Mouse (Mus musculus) embryonic facial prominence, embryonic 11.5 days (tissue): ENCODE measurements around the gene Tbc1d2. TPM values are rescaled to one million over a fixed set of nuclear protein-coding genes. Genes with fewer than 3 reads are reported as not detected.

Experiments used
- ATAC-seq: fragments of 200-750 bp; cut with Nextera tagmentation; replicated peaks from 2 replicates; pipeline ENCODE4 v1.8.0; 2017; ENCODE audit warnings: low read depth; ENCODE audit not compliant: insufficient number of reproducible peaks, low FRiP score, low TSS enrichment
- DNase-seq: peaks from one replicate; pipeline ENCODE4 v3.0.0-alpha.2; 2015; ENCODE audit warnings: low spot score
- H3K27ac ChIP-seq: fragments of 300-500 bp; sonication (generic); replicated peaks from 2 replicates; pipeline ENCODE4 v1.5.1; 2014; ENCODE audit warnings: mild to moderate bottlenecking, low read depth, low read length, control low read depth
- H3K27me3 ChIP-seq: fragments of 300-500 bp; sonication (generic); 2 replicates; pipeline ENCODE4 v1.6.1; 2014; ENCODE audit warnings: mild to moderate bottlenecking, low read length, moderate library complexity, mixed read lengths; ENCODE audit not compliant: control insufficient read depth, insufficient read depth
- H3K36me3 ChIP-seq: fragments of 300-500 bp; sonication (generic); replicated peaks from 2 replicates; pipeline ENCODE4 v1.6.1; 2014; ENCODE audit warnings: low read depth, mild to moderate bottlenecking, low read length, moderate library complexity, mixed read lengths; ENCODE audit not compliant: control insufficient read depth, insufficient read depth
- H3K4me1 ChIP-seq: fragments of 300-500 bp; sonication (generic); 2 replicates; pipeline ENCODE4 v1.6.1; 2014; ENCODE audit warnings: low read length, mixed read lengths; ENCODE audit not compliant: control insufficient read depth, insufficient read depth
- H3K4me2 ChIP-seq: fragments of 300-500 bp; sonication (generic); 2 replicates; pipeline ENCODE4 v1.6.1; 2014; ENCODE audit warnings: low read depth, mild to moderate bottlenecking, control low read depth, low read length, moderate library complexity
- H3K4me3 ChIP-seq: fragments of 300-500 bp; sonication (generic); 2 replicates; pipeline ENCODE4 v1.5.1; 2014; ENCODE audit warnings: low read depth, low read length, control low read depth
- H3K9ac ChIP-seq: fragments of 300-500 bp; sonication (generic); replicated peaks from 2 replicates; pipeline ENCODE4 v1.6.1; 2014; ENCODE audit warnings: mild to moderate bottlenecking, control low read depth, low read length
- H3K9me3 ChIP-seq: fragments of 300-500 bp; sonication (generic); replicated peaks from 2 replicates; pipeline ENCODE4 v1.6.1; 2016; ENCODE audit warnings: mild to moderate bottlenecking, low read length, inconsistent platforms, mixed read lengths; ENCODE audit not compliant: control insufficient read depth
- WGBS: fragments of 180-500 bp; shearing (Covaris S2); extraction: QIAGEN DNeasy Blood & Tissue Kit; methylation state at CpG from one replicate; pipeline ENCODE4 v1.1.7; 2014; 5-methylcytosine and 5-hydroxymethylcytosine counted together
- polyA plus RNA-seq: library from polyadenylated mRNA; unstranded; fragments of >200 nt; fragmentation: Nextera tagmentation; extraction: Ambion mirVana; gene quantifications from 2 replicates; pipeline ENCODE4 v1.2.1, GENCODE M21; 2014

Tbc1d2 gene
- polyA plus RNA-seq, 1 experiment from 2014 or later = 1.3 TPM

DNA sequence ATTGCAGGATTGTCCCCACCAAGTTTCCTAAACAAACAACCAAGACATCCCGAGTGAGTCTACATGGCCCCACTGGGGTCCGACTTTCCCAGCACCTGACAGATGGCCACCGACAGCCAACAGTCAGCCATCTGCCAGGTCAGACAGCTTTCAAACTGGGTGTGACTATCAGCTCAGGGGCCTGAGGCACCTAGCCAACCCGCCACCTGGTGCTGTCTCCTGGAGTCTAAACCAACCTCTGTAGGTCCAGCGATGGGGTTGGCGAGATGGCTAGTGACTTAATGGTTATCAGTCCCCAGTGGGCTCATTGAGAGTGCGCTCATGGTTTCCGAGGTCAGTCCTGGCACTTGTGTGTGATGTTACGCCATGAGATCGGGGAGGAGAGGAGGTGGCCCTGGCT lies 24.9 kb downstream of the Tbc1d2 start:
- H3K9ac ChIP-seq = no peak overlapping the region
- no peak overlapping the region for H3K27ac ChIP-seq
- H3K9me3 ChIP-seq = no peaks in the 10 kb centered on the region
- no peaks in the 10 kb centered on the region; the same call in 1 of the 2 replicates for H3K4me1 ChIP-seq
- no peak for ATAC-seq
- no peak for DNase-seq
- no peaks in the 10 kb centered on the region for H3K36me3 ChIP-seq
- 88% methylated on average over 10 of the region's 10 CpGs for WGBS
- no peak overlapping the region for H3K4me2 ChIP-seq
- H3K27me3 ChIP-seq = no peaks in the 10 kb centered on the region
- H3K4me3 ChIP-seq = no peak overlapping the region

DNA sequence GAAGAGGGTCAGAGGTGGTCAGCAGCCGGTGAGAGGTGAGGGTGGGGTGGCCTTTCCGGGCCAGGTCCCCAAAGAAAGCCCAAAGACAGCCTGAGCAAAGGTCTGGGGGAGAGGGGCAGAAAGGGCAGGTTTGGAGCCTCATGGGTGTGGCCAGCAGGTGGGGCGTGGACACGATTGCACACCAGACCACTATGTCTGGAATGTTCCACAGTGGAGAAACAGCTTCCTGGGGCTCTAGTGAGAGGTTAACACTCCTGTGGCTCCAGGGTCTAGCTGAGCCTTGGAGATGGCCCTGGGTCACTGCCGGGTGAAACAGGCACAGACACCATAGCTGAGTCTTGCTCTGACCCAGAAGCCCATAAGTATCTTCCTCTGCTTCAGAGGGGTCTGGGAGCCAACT lies 27.0 kb downstream of the Tbc1d2 start:
- Histone ChIP-seq H3K4me3 (no peak overlapping the region), H3K27ac (no peak overlapping the region), H3K9ac (no peak overlapping the region), H3K36me3 (no peaks in the 10 kb centered on the region), H3K4me2 (no peak overlapping the region), H3K4me1 (no peaks in the 10 kb centered on the region; the same call in 1 of the 2 replicates), H3K9me3 (no peaks in the 10 kb centered on the region), H3K27me3 (0 out of 2 replicates have a peak, but pooled peaks cover 2% of the 10 kb centered on the region)
- DNase-seq (no peak), ATAC-seq (no peak)
- 83% methylated on average over 5 of the region's 5 CpGs for WGBS

DNA sequence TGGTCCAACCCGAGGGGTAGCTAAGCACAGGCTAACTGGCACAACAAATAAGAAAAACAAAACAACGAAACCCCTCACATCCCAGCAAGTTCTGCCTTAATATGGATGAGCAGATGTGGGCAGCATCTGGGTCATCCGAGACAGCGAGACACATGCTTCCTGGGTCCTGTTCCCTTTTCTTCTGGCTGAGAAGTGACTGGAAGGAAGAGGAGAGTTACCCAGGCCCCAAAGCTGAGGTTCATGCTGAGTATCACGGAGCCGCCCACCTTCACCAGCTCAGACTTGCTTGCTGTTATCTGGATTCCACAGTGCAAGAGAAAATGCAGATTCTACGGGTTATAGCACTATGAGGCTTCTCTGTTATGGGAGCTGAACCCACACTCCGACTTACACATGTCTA lies 29.1 kb downstream of the Tbc1d2 start:
- Histone ChIP-seq H3K4me2 (no peak overlapping the region), H3K4me1 (no peaks in the 10 kb centered on the region), H3K4me3 (no peak overlapping the region), H3K9me3 (no peaks in the 10 kb centered on the region), H3K36me3 (no peaks in the 10 kb centered on the region), H3K27ac (no peak overlapping the region), H3K27me3 (0 out of 2 replicates have a peak, but pooled peaks cover 2% of the 10 kb centered on the region), H3K9ac (no peak overlapping the region)
- 75% methylated on average over 8 of the region's 8 CpGs for WGBS
- DNase-seq = no peak
- ATAC-seq = no peak

DNA sequence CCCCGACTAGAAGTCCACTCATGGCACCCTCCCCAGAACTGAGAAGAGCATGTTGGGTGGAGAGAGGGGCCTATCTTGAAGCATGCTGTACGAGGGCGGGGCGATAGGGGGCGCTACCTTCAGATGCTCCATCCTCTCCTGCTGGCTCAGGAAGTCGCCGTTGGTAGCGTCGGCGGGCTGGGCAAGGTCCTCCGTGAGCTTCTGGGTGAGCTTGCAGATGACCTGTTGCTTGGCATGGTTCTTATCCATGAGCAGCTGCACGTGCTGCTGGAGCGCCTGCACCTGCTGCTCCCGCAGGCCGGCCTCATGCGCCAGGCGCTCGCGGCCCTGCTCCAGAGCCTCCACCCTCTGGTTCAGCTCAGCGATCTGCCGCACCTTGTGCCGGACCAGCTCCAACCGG lies 29.7 kb downstream of the Tbc1d2 start:
- peak; percentile 45 for DNase-seq
- H3K9ac ChIP-seq = no peak overlapping the region
- no peaks in the 10 kb centered on the region for H3K36me3 ChIP-seq
- H3K9me3 ChIP-seq = no peaks in the 10 kb centered on the region
- H3K4me1 ChIP-seq = no peaks in the 10 kb centered on the region
- H3K4me2 ChIP-seq = peak overlapping the region; percentile 16; the same call in 1 of the 2 replicates
- no peak for ATAC-seq
- 5% methylated on average over 23 of the region's 23 CpGs for WGBS
- H3K4me3 ChIP-seq = no peak overlapping the region
- no peak overlapping the region for H3K27ac ChIP-seq
- 0 out of 2 replicates have a peak, but pooled peaks cover 2% of the 10 kb centered on the region for H3K27me3 ChIP-seq

DNA sequence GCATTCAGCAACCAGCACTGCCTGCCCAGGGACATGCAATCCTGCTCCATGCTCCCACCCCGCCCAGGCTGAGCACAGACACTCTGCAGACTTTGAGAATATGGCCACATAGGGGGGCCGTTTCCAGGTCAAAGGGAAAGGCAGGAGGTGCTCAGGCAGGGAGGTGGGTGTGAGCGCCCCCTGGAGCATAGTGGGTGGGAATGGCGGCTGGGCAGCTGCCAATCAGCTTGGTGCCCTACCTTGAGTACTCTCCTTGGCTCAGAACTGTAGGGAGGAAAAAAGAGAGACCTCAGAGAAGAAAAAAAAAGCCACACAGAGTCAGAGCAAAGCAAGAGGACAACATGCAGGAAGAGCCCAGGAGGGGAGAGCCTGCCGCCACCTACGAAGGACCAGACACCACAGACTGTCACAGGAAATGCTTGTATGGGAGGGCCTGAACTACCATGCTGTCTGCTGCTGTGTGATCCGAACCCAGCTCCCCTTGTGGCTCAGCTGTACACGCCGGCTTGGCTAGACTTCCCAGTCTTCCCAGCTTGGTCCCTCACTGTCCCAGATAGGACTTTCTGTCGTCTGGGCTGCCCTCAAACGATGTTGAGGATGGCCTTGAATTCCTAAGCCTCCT lies 31.7 kb downstream of the Tbc1d2 start:
- Histone ChIP-seq H3K9me3 (no peaks in the 10 kb centered on the region), H3K9ac (no peak overlapping the region), H3K27ac (no peak overlapping the region), H3K27me3 (peaks cover 2% of the 10 kb centered on the region; the same call in 1 of the 2 replicates), H3K4me3 (no peak overlapping the region), H3K4me1 (no peaks in the 10 kb centered on the region), H3K4me2 (no peak overlapping the region), H3K36me3 (no peaks in the 10 kb centered on the region)
- DNase-seq (no peak), ATAC-seq (no peak)
- WGBS = 65% methylated on average over 11 of the region's 11 CpGs

DNA sequence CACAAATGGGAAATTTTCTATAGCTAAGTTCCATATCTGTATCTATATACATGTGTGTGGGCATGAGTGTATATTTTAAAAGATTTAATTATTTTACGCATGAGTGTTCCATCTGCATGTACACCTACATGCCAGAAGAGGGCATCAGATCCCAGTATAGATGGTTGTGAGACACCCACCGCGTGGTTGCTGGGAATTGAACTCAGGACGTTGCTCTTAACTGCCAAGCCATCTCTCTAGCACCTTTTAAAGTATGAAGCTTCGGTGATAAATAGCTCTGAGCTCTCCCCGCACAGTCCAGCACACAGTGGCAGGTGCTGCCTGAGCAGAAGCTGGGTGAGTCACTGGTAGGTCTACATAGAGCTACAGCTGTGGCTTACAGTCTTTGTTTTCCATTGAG lies 32.6 kb downstream of the Tbc1d2 start:
- no peak overlapping the region for H3K4me2 ChIP-seq
- no peaks in the 10 kb centered on the region for H3K9me3 ChIP-seq
- DNase-seq = no peak
- H3K9ac ChIP-seq = no peak overlapping the region
- H3K27ac ChIP-seq = no peak overlapping the region
- peaks cover 2% of the 10 kb centered on the region; the same call in 1 of the 2 replicates for H3K27me3 ChIP-seq
- no peaks in the 10 kb centered on the region for H3K4me1 ChIP-seq
- ATAC-seq = no peak
- no peak overlapping the region for H3K4me3 ChIP-seq
- WGBS = 71% methylated on average over 6 of the region's 6 CpGs
- no peaks in the 10 kb centered on the region for H3K36me3 ChIP-seq

DNA sequence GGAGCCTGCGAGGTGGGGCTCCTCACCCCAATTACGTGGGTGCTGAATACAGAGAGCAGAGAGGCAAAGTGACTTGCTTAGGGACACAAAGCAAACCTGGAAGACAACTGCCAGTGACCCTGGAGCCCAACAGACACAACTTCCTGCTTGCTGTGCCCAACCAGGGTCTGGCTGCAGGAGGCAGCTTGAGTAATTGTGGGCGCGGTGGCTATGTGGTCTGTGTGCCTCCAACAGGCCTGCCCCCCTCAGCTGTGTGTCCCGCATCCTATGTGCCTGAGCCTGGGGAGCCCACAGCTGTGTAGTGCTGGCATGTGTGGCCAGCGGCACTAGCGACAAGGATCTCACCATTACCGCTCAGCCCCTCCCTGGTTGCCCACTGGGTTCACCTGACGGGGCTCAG lies 35.4 kb downstream of the Tbc1d2 start:
- H3K36me3 ChIP-seq = no peaks in the 10 kb centered on the region

DNA sequence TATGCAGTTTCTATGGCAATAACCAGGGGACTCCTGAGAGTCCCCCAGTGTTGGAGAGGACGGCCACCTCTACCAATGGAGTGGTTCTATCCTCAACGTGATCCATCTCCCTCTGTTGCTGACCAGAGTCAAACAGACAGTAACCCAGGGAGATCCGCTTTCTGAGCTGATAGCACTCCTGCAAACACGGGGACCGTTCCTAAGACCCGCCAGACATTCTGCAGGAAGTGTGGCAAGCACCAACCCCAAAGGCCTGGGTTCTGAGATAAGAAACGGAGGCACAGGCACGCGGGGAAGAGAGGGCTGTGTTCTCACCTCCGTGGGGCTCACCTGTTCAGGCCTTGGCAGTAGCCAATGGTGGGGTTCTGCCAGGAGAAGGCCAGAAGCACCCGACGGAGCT lies 36.4 kb downstream of the Tbc1d2 start:
- DNase-seq (no peak), ATAC-seq (no peak)
- Histone ChIP-seq H3K9ac (no peak overlapping the region), H3K9me3 (no peaks in the 10 kb centered on the region), H3K4me3 (no peak overlapping the region), H3K4me2 (no peak overlapping the region), H3K4me1 (no peaks in the 10 kb centered on the region), H3K36me3 (no peaks in the 10 kb centered on the region), H3K27ac (no peak overlapping the region), H3K27me3 (no peaks in the 10 kb centered on the region; the same call in 1 of the 2 replicates)
- WGBS = 82% methylated on average over 12 of the region's 12 CpGs

More for the DNA sequence above, 35.4 kb downstream of the Tbc1d2 start:
- Histone ChIP-seq H3K27ac (no peak overlapping the region), H3K4me3 (no peak overlapping the region), H3K4me2 (no peak overlapping the region), H3K9ac (no peak overlapping the region), H3K4me1 (no peaks in the 10 kb centered on the region), H3K27me3 (peaks cover under 1% of the 10 kb centered on the region; the same call in 1 of the 2 replicates), H3K9me3 (no peaks in the 10 kb centered on the region)
- ATAC-seq (no peak), DNase-seq (no peak)
- 75% methylated on average over 9 of the region's 9 CpGs for WGBS
